Mouse (Mus musculus): ENCODE results near the gene Zc3h6. TPM values are rescaled to one million over a fixed set of nuclear protein-coding genes. Genes with fewer than 3 reads are reported as not detected.

Gene Zc3h6
- polyA plus RNA-seq, 1 experiment from 2014 or later, result 4.3 TPM

- ATAC-seq (replicated peaks), result peak; percentile 89
- Histone ChIP-seq H3K9me3 (no peaks in the 10 kb centered on the region), H3K4me3 (peak overlapping the region; percentile 46), H3K4me1 (0 out of 2 replicates have a peak, but pooled peaks cover 9% of the 10 kb centered on the region), H3K27me3 (replicated peaks) (0 out of 2 replicates have a peak, but pooled peaks cover 7% of the 10 kb centered on the region), H3K9ac (peak overlapping the region; percentile 60), H3K36me3 (replicated peaks) (no peaks in the 10 kb centered on the region), H3K4me2 (peak overlapping the region; percentile 95), H3K27ac (peak overlapping the region; percentile 69)
- WGBS, result 1% methylated on average over 62 of the region's 62 CpGs
Observed at GRCm38 (mm10) chr2:129038937-129039631, 71.9 kb downstream of the Zc3h6 start.

GRCm38 (mm10) chr2:129040567-129040966 is 73.4 kb downstream of the Zc3h6 start:
- H3K9me3 ChIP-seq, result no peaks in the 10 kb centered on the region
- H3K27ac ChIP-seq, result no peak overlapping the region
- WGBS, result 37% methylated on average over 6 of the region's 6 CpGs
- 0 out of 2 replicates have a peak, but pooled peaks cover 7% of the 10 kb centered on the region for H3K27me3 ChIP-seq (replicated peaks)
- no peak overlapping the region for H3K4me3 ChIP-seq
- no peak for ATAC-seq (replicated peaks)
- no peaks in the 10 kb centered on the region for H3K36me3 ChIP-seq (replicated peaks)
- H3K9ac ChIP-seq, result no peak overlapping the region
- 0 out of 2 replicates have a peak, but pooled peaks cover 9% of the 10 kb centered on the region for H3K4me1 ChIP-seq
- H3K4me2 ChIP-seq, result no peak overlapping the region

DNA sequence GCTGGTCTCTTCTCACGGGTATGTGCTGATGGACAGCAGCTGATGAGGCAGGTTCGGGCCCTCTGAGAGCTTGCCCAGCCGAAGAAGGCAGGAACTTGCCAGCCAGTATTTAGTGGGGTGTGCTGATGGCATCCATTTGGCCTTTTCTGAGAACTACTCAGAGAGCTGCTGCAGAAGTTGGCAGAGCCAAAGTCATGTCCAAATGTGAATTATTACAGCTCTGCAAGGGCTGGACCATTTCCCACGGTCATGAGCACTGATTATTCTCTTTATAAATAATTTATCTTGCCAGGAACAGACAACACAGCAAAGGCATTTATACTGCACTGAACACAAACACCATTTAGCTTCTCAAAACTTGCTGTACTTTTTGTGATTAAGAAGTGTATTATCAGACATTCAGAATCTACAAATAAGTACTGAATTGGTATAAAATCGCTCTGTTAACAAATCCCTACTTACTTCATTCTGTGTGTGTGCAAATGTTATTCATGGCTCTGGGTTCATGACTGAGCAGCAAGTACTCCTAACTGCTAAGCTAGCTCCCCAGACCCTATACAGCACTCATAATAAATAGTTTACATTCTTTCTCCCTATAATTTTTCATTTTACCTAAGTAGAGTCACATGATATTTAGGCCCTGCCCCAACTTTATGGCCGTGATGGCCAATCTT is 79.1 kb downstream of the Zc3h6 start:
- 84% methylated on average over 6 of the region's 6 CpGs for WGBS

DNA sequence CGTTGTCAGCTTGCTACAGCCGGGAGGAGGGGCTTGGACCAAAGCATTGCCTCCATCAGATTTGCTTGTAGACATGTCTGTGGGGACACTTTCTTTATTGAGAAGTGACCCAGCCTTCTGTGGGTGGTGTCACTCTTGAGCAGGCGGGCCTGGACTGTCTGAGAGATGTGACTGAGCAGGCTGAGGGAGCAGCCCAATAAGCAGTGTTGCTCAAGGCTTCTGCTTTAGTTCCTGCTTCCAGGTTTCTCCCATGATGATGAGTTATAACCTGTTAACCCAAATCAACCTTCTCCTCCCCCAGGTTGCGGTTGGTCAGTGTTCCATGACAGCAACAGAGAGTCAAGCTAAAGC is 79.6 kb downstream of the Zc3h6 start:
- Histone ChIP-seq H3K4me3 (no peak overlapping the region), H3K4me1 (no peaks in the 10 kb centered on the region), H3K9me3 (no peaks in the 10 kb centered on the region), H3K36me3 (replicated peaks) (no peaks in the 10 kb centered on the region), H3K4me2 (no peak overlapping the region), H3K27me3 (replicated peaks) (no peaks in the 10 kb centered on the region), H3K27ac (no peak overlapping the region), H3K9ac (no peak overlapping the region)
- no peak for ATAC-seq (replicated peaks)
- WGBS, result 84% methylated on average over 4 of the region's 4 CpGs

More for the DNA sequence above, 79.1 kb downstream of the Zc3h6 start:
- H3K36me3 ChIP-seq (replicated peaks), result no peaks in the 10 kb centered on the region
- no peaks in the 10 kb centered on the region for H3K9me3 ChIP-seq
- no peak overlapping the region for H3K4me2 ChIP-seq
- H3K9ac ChIP-seq, result no peak overlapping the region
- no peaks in the 10 kb centered on the region for H3K4me1 ChIP-seq
- no peak overlapping the region for H3K4me3 ChIP-seq
- no peaks in the 10 kb centered on the region for H3K27me3 ChIP-seq (replicated peaks)
- no peak overlapping the region for H3K27ac ChIP-seq
- ATAC-seq (replicated peaks), result no peak

DNA sequence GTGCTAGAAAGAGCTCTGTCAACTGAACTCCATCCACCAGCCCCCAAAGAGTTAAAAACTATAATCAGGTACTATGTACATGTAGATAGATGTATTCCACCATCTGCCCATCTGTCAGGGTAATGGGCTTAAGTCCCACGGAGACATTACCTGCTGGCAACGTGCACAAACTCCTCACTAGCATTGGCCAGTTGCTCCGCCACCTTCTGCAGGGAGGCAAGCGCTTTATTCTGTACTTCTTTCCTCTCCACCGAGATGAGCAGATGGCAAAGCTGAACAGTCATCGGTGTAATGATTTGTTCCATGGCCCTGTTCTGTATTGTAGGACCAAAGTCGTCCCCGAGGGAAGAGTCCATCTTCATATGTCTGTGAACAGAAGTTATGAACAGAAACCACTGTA is 80.6 kb downstream of the Zc3h6 start, which contains the start of gene Vinac1:
Gene Vinac1, minus strand, starts transcription at position 362 of the 400 bp plus-strand sequence.
- H3K4me3 ChIP-seq, result no peak within 1 kb of the TSS
- H3K27me3 ChIP-seq (replicated peaks), result no peaks in the 10 kb centered on the region
- H3K27ac ChIP-seq, result no peak within 1 kb of the TSS
- ATAC-seq (replicated peaks), result no peak
- no peak within 1 kb of the TSS for H3K9ac ChIP-seq
- no peaks in the 10 kb centered on the region for H3K4me1 ChIP-seq
- 85% methylated on average over 8 of the region's 8 CpGs for WGBS
- H3K4me2 ChIP-seq, result no peak within 1 kb of the TSS
- H3K9me3 ChIP-seq, result no peaks in the 10 kb centered on the region
- no peaks in the 10 kb centered on the region for H3K36me3 ChIP-seq (replicated peaks)

DNA sequence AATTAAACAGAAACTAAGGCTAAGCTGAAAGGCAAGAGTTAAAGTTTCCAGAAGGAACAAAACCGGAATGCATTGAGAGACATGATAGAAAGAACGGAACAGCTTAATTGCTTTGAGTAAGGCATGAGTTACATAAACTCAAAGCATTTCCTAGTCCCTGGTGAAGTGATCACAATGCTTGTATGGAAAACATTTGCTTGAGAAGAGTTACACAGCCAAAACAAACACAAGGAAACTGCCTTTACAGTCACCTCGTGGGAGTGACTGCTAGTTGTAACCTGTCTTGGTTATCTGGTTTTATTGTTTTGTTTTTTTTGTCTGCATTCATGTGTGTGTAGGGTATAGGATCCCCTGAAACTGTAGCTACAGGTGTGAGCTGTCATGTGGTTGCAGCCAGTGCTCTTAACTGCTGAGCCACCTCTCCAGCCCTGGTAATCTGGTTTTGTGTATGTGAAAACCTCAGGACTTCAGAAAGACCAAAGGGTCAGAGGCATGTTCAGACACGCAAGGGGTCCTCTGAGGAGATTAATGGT is 85.3 kb downstream of the Zc3h6 start:
- H3K9ac ChIP-seq, result no peak overlapping the region
- H3K9me3 ChIP-seq, result no peaks in the 10 kb centered on the region
- WGBS, result 76% methylated on average over 4 of the region's 4 CpGs
- no peaks in the 10 kb centered on the region for H3K36me3 ChIP-seq (replicated peaks)
- H3K4me2 ChIP-seq, result no peak overlapping the region
- H3K4me3 ChIP-seq, result no peak overlapping the region
- no peak overlapping the region for H3K27ac ChIP-seq
- no peaks in the 10 kb centered on the region for H3K27me3 ChIP-seq (replicated peaks)
- ATAC-seq (replicated peaks), result no peak
- no peaks in the 10 kb centered on the region for H3K4me1 ChIP-seq

- no peak overlapping the region for H3K4me3 ChIP-seq
- ATAC-seq (replicated peaks), result no peak
- no peak overlapping the region for H3K27ac ChIP-seq
- no peaks in the 10 kb centered on the region for H3K27me3 ChIP-seq (replicated peaks)
- no peaks in the 10 kb centered on the region for H3K36me3 ChIP-seq (replicated peaks)
- H3K9me3 ChIP-seq, result no peaks in the 10 kb centered on the region
- no peaks in the 10 kb centered on the region for H3K4me1 ChIP-seq
- WGBS, result 93% methylated on average over 6 of the region's 6 CpGs
- no peak overlapping the region for H3K4me2 ChIP-seq
- H3K9ac ChIP-seq, result no peak overlapping the region
Observed at GRCm38 (mm10) chr2:129055741-129056140, 88.5 kb downstream of the Zc3h6 start.

DNA sequence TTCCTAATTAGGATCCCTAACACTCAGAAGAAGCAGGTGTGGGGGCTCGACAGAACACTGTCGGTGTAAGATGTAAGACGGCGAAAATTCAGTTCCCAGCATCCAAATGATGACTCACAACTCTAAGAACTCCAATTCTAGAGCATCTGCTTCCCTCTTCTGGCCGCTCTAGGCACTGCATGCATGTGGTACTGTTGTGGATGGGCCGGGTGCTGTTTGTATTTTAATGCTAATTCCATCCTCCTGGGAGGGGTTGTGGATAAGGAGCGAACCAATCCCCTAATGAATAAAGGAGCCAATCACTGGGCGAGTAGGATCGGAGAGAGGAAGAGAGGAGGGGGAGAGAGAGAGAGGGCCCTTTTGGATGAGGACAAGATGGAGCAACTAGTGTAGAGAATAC is 89.4 kb downstream of the Zc3h6 start:
- no peaks in the 10 kb centered on the region for H3K4me1 ChIP-seq
- 47% methylated on average over 9 of the region's 9 CpGs for WGBS
- H3K27me3 ChIP-seq (replicated peaks), result no peaks in the 10 kb centered on the region
- no peaks in the 10 kb centered on the region for H3K9me3 ChIP-seq
- ATAC-seq (replicated peaks), result no peak
- no peaks in the 10 kb centered on the region for H3K36me3 ChIP-seq (replicated peaks)
- H3K4me2 ChIP-seq, result no peak overlapping the region
- no peak overlapping the region for H3K9ac ChIP-seq
- no peak overlapping the region for H3K4me3 ChIP-seq
- H3K27ac ChIP-seq, result no peak overlapping the region

- Histone ChIP-seq H3K27ac (no peak overlapping the region), H3K9ac (no peak overlapping the region), H3K4me3 (no peak overlapping the region), H3K9me3 (no peaks in the 10 kb centered on the region), H3K27me3 (replicated peaks) (no peaks in the 10 kb centered on the region), H3K4me1 (no peaks in the 10 kb centered on the region), H3K36me3 (replicated peaks) (no peaks in the 10 kb centered on the region), H3K4me2 (no peak overlapping the region)
- WGBS, result 96% methylated on average over 8 of the region's 8 CpGs
- ATAC-seq (replicated peaks), result no peak
Observed at GRCm38 (mm10) chr2:129057256-129057655, 90.1 kb downstream of the Zc3h6 start.

GRCm38 (mm10) chr2:129057920-129058361 is 90.7 kb downstream of the Zc3h6 start:
- H3K4me2 ChIP-seq, result no peak overlapping the region
- no peak for ATAC-seq (replicated peaks)
- no peak overlapping the region for H3K9ac ChIP-seq
- no peaks in the 10 kb centered on the region for H3K27me3 ChIP-seq (replicated peaks)
- H3K4me1 ChIP-seq, result no peaks in the 10 kb centered on the region
- H3K27ac ChIP-seq, result no peak overlapping the region
- no peak overlapping the region for H3K4me3 ChIP-seq
- 92% methylated on average over 6 of the region's 6 CpGs for WGBS
- H3K9me3 ChIP-seq, result no peaks in the 10 kb centered on the region
- H3K36me3 ChIP-seq (replicated peaks), result no peaks in the 10 kb centered on the region

GRCm38 (mm10) chr2:129061456-129062059 is 94.4 kb downstream of the Zc3h6 start:
- no peak overlapping the region for H3K9ac ChIP-seq
- no peak overlapping the region for H3K4me3 ChIP-seq
- no peak overlapping the region for H3K27ac ChIP-seq
- H3K4me2 ChIP-seq, result no peak overlapping the region
- no peaks in the 10 kb centered on the region for H3K36me3 ChIP-seq (replicated peaks)
- ATAC-seq (replicated peaks), result no peak
- no peaks in the 10 kb centered on the region for H3K27me3 ChIP-seq (replicated peaks)
- peaks cover 10% of the 10 kb centered on the region for H3K4me1 ChIP-seq
- 82% methylated on average over 10 of the region's 10 CpGs for WGBS
- H3K9me3 ChIP-seq, result no peaks in the 10 kb centered on the region

Measured in midbrain, embryonic 15.5 days (tissue).